Mouse (Mus musculus): ENCODE results near the gene Kifc1.
A peak's percentile ranks its signal among the peaks of the same experiment; 100 is the strongest.

Gene Kifc1

DNA sequence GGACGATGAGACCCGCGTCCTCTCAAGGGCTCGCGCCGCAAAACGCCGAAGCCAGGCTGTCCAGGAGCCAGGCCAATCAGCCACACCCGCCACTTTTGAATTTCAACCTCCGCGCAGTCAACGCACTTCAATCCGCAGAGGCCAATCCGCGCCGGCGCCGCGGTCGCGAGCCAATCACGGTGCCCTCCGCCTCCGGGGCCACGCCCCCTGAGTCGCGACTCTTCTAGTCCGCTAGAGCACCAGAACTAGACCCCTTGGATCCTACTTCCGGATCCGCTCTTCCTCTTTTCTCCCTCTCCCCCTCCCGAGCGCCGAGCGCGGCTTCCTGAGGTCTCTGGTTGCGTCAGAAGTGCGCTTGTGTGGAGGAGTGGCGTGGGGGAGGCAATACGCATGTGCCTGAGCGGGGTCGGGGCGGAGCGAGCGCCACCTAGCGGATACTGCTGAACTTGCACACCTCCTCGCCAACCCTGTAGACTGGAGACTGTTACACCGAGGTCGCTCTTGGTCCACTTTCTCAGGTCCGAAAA lies at the start of gene Kifc1:
Gene Kifc1 (minus strand): TSS at position 129 of the 527 bp plus-strand sequence.
- peak; percentile 100 for DNase-seq

DNA sequence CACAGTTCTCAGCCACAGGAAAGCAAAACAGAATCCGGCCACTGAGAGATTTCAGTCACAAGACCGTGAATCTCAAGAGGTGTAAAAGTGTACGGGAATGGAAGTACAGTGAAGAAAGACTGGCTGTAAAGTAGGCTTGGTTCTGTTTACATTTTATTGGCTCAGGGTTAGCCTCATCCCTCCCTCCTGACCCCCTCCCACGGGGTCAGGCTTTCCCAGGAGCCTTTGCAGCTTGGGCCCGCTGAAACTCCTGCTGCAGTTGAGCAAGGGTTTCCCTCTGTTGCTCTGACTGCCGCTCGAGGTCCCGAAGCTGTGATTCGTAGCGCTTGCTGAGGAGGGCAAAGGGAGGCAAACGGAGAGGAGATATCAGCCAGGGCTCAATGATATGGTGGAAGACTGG lies 48.3 kb upstream of the Kifc1 start:
- DNase-seq: no peak

DNA sequence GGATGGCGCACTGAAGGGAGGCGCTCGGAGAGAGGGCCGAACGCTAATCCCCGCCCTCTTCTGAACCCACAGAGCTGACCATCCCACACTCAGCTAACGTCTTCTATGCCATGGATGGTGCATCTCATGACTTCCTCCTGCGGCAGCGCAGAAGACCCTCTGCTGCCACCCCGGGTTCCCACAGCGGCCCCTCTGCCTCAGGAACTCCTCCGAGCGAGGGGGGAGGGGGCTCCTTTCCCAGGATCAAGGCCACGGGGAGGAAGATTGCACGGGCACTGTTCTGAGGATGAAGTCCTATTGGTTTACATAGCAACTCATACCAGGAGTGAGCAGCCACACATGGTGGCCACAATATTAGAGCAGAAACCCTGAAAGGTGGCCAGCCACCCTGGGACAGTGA lies 46.5 kb upstream of the Kifc1 start:
- DNase-seq: no peak

DNA sequence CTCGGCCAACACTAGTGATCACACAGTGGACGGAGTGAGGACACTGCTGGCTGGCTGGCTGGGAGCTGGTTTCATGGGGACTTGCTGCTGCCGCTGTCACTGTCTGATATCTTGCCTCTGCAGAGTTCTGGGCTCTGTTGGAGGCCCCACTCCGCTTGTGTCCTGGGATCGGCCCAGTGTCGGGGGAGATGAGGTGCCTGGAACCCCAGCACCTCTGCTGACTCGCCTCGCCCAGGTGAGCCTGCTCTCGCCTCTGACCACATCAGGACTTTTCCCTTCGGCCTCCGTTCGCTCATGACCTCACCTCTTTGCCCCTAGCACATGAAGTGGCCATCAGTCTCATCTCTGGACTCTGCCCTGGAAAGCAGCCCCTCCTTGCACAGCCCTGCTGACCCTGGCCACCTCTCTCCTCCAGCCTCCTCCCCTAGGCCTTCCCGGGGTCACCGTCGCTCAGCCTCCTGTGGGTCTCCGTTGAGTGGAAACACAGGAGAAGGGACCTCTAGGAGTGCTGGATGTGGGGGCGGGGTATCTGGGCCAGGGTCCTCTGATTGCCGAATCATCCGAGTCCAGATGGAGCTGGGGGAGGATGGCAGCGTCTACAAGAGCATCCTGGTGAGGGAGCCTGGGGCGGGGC lies 45.1 kb upstream of the Kifc1 start:
- no peak for DNase-seq

DNA sequence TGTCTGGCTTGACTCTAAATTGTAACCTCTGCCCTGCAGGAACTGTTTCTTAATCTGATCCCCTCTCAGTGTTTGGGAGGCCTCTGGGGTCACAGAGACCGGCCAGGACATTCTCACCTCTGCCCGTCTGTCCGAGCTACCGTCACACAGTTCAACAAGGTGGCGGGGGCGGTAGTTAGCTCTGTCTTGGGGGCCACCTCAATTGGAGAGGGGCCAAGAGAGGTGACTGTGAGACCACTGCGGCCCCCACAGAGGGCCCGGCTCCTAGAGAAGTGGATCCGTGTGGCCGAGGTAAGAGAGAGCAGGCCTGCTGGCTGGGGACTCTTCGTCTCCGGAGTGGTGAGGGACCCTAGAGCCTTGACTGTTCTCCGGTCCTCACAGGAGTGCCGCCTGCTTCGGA lies 42.5 kb upstream of the Kifc1 start:
- DNase-seq: no peak

DNA sequence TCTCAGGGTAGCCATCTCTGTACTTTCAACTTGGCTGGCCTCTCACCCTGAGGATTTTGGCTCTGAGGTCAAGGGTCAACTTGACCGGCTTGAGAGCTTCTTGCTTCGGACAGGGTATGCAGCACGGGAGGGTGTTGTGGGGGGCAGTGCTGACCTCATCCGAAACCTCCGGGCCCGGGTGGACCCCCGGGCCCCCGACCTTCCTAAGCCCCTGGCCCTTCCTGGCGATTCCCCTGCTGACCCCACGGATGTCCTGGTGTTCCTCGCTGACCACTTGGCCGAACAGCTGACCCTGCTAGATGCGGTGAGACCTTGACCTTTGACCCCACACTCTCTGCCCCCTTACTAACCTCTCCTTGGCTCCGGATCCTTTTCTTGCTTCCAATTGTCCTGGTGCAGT lies 42.0 kb upstream of the Kifc1 start:
- DNase-seq: no peak

DNA sequence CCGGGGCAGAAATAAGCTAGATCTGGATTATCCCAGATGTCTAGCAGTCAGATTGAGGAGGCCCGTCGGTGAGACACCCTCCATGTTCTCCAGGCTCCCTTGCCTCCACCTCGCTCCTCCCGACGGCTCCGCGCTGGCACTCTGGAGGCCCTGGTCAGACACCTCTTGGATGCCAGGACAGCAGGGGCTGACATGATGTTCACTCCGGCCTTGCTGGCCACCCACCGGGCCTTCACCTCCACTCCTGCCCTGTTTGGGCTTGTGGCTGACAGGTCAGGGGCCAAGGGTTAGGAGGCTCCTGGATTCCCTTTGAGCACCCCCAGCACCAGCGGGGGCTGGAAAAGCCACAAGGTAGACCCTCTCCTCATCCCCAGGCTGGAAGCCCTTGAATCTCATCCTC lies 41.5 kb upstream of the Kifc1 start:
- no peak for DNase-seq

DNA sequence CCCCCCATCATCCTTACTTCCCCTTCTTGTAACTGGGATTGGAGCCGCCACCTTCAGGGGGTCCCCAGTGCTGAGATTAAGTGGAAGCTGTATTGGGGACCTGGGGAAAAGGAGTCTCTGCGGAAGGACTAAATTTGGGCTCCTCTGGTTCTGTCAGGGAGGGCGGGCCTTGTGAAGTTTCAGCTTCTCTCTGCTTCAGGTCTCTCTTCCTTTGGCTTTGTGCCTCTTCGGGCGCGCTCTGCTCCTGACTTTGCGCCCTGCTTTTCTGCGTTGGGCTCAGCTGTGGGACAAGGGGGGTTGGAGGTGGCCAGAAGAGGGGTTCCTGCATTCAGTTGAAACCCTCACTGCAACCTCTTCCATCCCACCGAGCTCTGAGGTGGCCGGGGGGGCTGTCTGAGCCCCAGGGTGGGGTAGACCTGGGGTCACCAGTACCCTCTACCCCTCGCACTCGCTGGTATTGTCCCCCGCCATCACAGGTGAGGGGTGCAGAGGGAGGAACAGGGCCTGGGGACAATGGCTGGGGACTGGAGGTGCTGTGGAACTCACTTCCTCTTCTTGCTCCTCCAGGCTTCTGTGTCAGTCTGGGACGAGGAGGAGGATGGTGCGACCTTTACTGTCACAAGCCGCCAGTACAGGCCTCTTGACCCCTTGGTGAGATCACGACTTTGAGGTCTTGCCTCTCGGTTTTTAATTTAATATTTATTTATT lies 40.9 kb upstream of the Kifc1 start:
- DNase-seq: no peak

DNA sequence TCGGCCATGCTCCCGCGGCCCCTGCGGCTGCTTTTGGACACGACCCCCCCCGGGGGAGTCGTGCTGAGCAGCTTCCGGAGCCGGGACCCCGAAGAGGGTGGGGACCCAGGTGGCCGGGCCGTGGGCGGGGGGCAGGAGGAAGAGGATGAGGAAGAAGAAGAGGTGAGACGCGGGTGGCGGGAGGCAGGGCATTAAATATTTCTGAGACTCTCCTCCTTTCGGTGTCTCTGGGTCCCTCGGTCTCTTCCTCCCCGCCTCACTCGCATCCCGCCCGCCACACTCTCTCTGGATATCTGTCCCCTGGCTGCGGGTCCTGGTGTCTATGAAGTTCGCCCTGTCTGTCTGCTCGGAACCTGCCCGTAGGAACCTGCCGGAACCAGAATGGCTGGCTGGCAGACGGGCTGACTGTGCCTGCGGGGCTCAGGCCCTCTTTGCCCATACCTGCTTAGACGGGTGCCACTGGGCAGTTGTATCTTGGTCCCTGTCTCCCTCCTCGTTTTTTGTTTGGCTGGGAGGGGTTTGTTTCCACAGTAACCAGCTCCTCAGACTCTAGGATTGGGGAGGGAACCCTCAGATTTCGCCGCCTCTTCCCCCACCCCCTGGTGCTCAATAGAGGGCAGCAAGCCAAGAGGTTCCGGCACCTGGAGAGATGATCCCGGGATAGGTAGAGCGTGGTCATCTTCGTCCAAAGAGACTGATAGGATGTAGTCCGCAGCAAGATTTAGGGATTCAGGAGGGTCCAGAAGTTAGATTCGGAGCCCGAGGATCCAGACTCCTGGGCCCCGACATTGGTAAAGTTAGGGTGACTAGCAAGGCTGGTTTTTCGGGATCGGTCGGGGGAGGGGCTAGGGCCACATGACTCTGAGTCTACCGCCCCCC lies 40.1 kb upstream of the Kifc1 start:
- DNase-seq: no peak

DNA sequence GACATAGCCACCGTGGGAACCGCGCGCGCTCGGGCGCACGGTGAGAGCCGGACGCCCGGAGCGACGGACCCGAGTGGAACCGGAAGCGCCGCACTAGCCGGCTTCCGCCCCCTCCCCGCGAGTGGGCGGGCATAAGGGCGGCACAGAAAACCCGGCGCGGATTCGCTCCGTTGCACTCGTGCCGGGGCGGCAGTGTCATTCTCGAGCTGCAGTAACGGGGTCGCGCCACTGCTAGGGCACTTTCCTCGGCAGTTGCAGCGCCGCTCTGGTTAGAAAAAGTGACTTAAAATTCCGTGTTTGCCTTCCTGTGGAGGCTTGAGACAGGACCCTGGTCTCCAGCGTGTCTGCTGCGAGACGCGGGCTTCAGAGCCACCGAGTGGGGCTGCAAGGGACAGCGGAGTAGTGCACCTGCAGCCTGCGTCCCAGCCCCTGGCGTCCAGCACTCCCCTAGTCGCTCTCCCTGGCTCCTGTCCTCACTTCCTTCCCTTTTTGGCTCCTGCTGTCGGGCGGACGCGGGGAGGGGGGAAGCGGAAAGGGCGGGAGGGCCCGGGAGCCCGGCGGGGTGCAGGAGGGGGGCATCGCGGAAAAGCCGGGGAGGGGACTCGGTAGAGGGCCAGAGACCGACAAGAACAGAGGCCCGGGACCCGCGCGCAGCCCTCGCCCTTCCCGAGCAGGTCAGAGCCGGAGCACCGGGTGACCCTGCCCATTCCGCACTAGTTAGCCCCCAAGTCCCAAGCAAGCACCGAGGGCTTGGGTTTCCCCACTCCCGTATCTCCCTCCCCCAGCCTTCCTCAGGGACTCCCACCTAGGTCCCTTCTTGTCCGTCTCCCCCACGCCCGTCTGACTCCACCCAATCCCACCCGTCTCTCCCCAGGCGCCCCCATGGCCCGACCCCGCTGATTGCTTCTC lies 39.2 kb upstream of the Kifc1 start, which contains the start of gene Rgl2:
Gene Rgl2 (plus strand): TSS at position 173 of the 909 bp plus-strand sequence.
- peak; percentile 95 for DNase-seq

DNA sequence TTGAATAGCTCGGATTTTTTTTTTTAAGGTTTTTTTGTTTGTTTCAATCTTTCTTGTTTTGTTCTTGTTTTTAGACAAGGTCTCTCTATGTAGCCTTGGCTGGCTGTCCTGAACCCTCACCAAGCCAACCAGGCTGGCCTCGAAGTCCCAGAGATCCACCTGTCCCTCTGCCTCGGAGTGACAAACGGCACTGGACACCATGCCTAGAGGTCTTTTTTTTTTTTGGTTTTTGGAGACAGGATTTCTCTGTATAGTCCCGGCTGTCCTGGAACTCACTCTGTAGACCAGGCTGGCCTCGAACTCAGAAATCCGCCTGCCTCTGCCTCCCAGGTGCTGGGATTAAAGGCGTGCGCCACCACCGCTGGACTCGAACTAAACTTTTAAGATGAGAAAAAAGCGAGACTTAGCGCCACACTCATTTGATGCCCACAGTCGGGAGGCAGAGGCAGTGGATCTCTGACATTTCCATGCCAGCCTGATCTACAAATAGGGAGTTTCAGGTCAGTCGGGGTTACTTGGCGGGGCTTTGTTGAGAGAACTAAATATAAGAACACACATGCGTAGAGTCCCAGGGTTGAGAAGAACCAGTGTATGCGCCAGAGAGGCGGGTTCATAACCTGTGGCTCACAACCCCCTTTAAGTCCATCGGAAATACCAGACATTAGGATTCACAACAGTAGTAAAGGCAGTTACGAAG lies 37.9 kb upstream of the Kifc1 start:
- no peak for DNase-seq

DNA sequence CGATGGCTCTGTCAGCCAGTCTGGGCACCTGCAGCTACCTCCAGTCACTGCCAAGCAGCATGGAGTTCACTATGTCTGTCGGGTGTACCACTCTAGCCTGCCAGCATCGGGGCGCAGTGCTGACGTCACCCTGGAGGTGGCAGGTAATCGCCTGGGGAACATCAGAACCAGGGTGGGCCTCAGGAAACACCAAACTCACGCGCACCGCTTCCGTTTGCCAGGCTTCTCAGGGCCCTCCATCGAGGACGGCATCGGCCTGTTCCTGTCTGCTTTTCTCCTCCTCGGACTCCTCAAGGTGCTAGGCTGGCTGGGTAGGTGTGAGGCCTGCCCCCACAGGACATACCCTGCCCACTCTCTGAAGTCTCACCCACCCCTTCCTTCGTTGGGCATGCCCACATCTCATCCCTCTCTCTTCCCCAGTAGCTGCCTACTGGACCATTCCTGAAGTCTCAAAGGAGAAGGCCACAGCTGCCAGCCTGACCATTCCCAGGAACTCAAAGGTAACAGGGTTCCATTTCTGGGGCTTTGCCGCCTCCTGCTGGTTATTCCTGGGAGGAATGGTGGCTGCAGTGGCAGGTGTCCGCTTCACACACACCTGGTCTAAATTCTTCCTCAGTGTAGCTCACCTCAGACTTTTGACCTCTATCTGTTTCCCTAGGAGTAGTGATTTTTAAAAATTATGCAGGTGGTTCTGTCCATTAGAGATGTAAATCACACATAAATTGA lies 35.9 kb upstream of the Kifc1 start:
- DNase-seq: peak; percentile 19

DNA sequence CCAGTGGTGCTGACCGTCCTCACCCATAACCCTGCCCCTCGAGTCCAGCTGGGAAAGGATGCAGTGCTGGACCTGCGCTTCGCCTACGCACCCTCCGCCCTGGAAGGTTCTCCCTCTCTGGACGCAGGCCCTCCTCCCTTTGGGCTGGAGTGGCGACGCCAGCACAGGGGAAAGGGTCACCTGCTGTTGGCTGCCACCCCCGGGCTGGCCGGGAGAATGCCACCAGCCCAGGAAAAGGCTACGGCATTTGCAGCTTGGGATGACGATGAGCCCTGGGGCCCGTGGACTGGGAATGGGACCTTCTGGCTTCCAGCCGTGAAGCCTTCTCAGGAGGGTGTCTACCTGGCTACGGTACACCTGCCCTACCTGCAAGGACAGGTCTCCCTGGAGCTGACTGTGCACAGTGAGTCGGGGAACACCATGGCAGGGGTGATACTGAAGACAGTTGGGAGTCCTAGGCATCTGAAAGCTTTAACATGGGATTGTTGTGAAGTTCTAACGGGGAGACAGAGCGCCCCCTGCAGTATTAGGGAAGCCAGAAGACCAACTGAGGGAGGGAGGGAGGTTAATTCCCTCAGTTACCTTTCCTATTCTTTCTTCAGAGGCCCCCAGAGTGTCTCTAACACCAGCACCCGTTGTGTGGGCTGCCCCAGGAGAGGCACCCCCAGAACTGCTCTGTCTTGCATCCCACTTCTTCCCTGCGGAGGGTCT lies 35.1 kb upstream of the Kifc1 start:
- no peak for DNase-seq

DNA sequence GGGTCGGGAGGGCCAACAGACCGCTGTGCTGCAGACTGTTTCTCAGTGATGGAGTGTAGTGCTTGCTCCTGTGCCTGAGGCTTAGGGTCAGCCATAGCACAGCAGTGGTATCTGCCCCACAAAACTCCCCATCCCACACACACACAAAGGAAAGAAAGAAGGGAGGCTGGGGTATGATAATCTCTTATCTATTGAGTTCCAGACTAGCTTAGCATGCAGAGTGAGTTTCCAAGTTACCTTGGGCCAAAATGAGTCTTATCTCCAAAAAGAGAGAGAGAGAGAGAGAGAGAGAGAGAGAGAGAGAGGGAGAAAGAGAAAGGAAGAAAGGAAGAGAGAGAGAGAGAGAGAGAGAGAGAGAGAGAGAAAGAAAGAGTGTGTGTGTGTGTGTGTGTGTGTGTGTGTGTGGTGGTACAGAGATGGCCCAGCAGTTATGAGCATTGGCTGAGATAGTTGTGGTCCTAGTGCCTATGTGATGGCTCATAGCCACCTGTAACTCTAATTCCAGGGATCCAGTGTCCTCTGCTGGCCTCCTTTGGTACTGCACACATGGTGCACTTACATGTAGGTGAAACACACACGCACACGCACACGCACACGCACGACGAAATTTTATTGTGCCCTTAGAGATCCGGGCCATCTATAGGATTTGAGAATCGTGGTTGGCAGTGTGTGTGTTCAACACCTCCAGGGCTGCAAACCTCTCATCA lies 34.3 kb upstream of the Kifc1 start:
- DNase-seq: peak; percentile 63

DNA sequence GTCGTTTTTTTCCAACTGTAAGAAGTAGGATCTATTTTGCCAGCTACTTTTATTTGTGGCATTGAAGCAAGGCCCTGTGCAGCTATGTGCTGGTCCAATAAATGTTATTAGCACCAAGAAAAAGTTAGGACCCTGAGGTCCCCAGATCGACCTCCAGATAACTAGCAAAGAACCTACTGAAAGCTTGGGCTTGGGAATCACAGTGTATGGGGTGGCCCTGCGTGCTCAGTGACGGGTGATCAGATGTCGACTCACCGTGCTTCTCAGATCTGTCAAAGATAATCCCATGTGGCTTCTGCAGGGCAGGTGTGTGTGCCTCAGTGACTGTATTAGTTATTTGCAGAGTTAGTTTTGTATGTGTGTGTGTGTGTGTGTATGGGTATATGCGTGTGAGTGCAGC lies 30.9 kb upstream of the Kifc1 start:
- no peak for DNase-seq

DNA sequence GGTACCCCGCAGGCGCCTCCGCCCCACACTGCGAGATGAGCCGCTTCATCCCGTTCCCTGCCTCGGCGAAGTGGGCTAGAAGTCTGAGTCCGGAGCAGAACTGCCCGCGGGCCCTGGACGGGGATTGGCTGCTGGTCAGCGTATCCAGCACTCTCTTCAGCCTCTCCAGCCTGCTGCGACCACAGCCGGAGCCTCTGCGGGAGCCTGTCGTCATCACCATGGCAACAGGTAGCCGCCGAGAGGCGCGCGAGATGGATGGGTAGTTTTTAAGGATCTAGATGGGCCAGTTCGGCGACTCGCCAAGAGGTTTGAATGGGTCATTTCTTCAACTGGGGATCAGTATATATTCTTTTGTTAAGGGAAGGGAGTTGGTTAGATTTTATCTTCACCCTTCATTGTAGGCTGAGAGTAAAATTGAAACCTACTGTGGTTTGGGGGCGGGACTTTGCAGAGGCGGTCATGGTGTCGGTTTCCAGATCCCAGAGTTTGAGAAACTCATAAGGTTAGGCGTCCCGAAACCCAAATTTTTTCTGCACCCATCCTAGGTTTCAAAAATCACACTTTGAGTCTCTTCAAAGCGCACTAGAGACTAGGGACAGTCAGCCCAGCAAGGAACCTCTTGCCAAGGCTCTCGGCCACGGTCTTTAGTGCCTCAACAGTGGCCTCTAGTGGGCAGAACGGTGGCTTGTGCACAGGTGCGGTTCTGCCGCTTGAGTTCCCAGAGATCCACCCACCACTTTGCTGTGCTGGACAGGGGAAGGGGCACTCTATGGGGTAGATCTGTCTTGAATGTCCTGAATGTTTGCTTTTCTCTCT lies 30.0 kb upstream of the Kifc1 start:
- peak; percentile 73 for DNase-seq

DNA sequence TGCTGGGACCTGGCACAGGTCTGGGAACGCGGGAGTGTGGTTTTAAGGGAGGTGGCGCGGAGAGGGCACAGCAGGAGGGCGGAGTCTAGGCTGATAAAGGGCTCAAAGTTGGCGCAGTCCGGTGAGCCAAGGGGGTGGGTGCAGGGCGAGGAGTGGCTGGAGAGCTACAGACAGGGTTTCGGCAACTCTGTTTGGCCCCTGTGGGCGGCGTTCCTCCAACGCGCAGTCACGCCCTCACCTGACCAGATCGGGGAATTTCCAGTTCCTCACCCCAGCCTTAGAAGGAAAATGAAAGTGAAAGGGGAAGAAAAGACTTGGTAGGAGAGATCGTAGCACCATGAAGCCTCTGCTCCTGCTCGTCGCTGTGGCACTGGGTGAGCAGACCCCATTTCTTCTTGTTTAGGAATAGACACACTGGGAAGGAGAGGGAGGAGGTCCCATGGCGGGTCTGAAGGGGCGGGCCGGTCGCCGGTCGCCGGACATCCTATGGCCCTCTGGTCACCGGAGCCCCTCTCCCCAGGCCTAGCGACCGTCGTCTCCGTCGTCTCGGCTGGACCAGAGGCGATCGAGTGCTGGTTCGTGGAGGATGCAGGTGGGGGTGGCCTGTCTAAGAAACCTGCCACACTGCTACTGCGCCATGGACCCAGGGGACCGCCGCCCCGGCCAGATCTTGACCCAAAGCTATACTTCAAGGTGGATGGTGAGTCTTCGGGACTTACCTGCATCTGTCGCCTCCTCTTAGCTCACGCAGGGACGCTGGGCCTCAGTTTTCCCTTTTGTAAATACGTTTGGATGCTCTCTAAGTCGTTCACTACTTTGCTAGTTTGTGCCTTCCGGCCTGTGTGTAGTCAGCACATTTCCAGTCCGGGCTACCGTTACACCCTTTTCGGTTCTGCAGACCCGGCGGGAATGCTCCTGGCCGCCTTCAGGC lies 29.2 kb upstream of the Kifc1 start:
- DNase-seq: no peak
